Mouse (Mus musculus): ENCODE results near the gene Myzap.

DNA sequence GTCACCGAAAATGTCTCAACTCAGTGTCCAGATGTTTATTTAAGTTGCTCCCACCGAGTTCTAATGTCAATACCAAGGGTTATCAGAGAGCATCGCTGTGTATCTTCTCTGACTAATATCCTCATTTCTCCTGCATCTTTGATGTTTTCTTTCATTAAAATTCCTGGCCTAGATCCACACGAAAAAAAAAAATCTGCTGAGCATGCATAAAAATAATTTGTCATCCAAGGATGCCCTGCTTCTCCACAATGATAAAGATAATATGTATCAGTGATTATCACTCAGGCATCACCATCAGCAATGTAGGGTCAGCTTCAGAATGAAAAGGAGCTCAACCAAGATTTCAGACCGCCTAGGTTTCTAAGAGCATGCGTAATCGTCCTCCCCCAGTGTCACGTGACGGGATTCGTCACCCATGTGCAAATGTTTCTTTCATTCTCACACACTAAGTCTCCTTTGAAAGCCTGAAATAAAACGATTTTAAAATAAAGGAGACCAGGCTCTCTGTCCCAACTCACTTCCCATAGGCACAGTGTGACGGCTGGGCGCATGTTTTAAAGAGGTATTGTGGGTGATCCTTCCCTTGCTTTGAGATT lies 129.0 kb downstream of the Myzap start:
- TF ChIP-seq CTCF (IDR thresholded peaks at IDR 0.05; ENCODE audit: extremely low read depth, insufficient read depth, low read length) (no peak), POLR2A (IDR thresholded peaks at IDR 0.05; ENCODE audit: extremely low read depth, insufficient read depth, low read length) (no peak)

All from cortical plate, adult 2 months (tissue).